Mouse (Mus musculus) thymus, postnatal 4 days (tissue): ENCODE data around the gene Nckap1.
"Not testable (repeated sequence)": the region's sequence is repeated elsewhere in the genome, so short reads cannot be mapped to it uniquely, and the experiment has no call there.

Source experiments
- DNase-seq: peaks from one replicate; pipeline ENCODE4 v3.0.0; 2021

The Nckap1 gene

DNA sequence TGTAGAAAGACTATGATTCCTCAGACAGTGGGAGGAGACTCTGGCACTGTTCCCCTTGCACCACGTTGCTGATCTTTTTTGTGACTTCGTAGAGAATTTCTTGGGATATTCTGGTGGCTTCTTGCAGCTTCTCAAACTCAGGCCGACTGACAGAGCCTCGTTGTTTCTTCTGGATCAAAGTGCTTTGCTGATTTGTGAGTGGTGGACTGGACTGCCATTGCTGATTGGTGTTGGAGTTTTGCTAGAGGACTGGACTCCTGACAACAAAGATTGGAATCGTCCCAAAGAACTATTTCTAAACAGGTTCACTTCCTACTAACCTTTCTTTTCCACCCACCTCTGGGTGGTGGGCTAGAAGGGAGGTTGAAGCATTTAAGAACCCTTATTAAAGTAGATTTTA, 21.5 kb downstream of the Nckap1 start:
- DNase-seq: no peak

DNA sequence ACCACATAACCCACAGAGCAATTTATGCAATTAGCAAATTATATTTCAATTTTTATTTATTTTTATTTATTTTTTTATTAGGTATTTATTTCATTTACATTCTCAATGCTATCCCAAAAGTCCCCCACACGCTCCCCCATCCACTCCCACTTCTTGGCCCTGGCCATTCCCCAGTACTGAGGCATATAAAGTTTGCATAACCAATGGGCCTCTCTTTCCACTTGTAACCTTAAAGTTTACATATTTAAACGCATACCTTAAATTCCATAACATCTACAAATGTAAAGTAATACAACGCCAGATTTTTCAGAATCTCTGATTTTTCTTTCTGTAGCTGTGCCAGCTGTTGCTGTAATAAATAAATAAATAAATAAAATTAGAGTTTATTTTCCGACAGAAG, 26.7 kb downstream of the Nckap1 start:
- DNase-seq: no peak

DNA sequence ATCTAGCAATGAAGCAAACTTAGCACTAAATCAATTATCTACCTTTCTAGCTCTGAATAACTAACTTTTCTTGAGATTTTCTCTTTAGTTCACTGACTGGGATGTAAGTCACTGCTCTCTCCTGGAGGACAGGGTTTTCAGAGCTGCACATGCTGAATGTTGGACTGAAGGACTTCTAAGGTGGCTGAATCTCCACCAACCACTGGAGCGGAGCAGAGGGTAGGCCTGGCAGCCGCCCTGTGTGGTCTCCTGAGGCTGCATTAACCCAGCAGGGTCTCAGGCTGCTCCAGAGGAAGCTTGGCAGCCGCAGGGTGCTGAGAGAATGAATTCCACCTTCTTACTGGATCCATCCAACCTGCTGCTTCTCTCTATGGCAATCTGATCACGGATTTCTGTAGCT, 31.5 kb downstream of the Nckap1 start:
- DNase-seq: no peak

DNA sequence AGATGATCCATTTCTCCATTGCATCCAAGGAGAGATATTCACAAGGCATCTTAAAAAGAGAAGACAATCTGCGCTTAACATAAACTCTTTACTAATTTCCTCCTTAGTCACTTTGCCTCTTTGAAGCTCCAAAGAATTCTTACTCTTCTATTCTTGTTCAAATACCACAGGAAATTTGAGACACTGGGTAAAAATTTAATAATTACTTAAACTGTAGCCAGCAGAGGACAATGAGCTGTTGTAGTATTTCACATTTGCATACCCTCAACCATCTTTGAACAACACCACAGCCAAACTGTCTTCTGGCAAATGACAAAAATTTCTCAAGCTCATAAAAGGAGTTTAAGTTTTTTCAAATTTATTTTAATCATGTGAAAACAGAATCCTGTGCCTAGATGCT, 33.3 kb downstream of the Nckap1 start:
- no peak for DNase-seq

DNA sequence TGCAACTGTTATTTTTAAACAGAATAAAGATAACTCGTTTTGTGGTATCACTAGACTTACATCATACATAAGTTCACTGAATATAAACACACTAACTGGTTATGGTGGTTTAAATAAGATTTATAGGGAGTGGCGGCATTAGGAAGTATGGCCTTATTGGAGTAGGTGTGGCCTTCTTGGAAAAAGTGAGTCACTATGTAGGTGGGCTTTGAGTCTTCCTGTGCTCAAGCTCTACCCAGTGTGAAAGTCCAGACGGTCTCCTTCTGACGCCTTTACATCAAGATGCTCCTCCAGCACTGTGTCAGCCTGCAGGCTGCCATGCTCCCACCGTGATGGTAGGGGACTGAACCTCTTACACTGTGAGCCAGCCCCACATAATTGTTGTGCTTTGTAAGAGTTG, 38.4 kb downstream of the Nckap1 start:
- DNase-seq: no peak

DNA sequence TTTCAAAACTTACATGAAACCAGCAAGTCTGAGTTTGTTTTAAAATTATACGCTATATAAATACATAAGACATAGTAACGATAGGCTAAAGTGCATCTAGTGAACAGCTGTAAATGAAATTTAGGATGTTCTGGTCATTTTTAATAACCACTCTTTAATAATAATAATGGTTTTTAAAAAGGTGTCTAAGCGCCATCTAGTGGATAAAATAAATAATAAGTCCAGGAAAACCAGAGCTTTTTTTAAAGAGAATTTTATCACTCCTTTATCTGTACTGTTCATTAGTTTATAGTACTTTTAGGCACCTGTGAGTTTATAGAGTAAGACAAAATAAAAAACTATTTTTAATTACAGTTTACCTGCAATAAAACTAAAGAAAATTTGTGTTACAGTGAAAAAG, 44.0 kb downstream of the Nckap1 start:
- no peak for DNase-seq

DNA sequence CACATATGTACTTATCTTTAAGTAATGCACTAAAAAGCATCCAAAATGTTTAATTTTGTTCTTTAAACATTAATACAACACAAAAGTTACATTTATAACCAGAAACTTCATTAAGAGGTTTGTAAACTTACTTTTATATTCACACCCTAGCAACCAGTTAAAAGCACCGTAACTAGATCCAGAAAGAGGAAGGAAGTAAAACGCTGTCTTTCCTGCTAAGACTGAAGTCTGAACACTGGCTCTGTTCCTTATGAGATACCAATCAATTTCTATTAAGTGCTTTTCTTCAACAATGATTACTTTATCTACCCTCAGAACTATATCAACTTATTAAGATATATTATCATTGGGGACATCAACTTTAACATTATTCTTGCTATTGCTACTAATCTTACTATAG, 44.6 kb downstream of the Nckap1 start:
- no peak for DNase-seq

DNA sequence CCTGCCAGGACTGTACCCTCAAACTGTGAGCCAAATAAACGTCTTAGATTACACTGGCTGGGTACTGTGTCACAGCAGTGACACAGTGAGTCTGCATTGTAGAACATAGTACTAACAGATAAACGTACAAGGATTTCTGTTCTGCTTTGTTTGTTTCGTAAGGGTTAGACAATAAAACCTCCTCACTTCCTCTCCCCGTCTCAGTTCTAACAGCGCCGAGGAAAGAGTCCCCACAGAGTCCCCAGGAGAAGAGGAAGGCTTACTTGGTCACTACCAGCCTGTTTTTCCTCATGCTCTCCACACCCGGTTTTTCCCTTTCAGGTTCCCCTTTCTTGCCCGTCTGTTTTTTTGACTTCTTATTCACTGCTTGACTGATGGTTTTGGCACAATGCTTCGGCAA, 56.9 kb downstream of the Nckap1 start:
- DNase-seq: no peak

DNA sequence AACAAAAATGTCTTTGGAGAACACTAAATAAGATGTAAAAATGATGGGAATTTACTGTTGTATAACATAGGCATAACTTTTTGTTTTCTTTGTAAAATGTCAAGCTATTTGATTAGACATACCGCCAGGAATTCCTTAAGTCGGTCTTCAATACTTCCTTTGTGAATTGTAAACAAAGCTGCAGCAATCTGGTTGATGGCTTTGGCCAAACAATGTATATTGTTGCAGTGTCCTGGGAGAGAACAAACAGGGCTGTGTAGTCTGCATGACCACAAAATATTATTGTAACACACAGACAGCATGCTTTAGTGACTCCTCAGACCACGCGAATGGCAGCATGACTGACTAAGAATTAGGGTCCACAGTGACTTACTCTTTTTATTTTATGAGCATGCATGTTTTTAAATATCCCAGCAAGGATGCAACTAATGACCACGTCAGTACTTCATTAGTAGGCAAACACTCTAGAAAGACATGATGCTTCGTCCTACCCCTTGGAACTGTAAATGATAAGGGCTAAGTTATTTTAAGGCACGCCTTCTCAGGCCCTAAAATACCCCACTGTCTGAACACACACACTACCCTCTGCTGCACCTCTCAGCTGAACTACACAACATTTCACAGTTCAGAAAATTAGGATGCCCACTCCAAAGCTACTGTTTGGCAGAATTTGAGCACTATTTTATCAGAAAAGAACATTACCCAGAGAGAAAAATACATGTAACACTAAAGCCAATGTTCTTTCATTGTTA, 75.0 kb downstream of the Nckap1 start:
- DNase-seq: no peak

DNA sequence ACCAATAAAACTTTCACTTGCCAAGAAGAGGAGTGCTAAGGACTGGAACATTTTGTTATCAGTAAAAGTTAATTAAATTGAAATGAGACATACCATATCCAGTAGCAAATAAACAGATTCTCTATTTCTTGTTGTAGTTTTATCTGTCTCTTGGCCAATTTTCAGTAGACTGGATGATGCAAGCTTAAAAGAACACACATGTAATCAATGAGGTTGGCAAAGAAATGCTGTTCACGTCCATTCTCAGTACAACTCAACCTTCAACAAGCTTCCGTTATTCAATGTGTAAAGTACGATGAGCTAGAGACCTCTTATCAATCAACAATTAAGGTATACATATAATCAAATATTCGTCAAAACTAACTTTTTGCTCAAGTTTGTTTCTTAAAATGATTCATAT, 79.0 kb downstream of the Nckap1 start:
- DNase-seq: no peak

DNA sequence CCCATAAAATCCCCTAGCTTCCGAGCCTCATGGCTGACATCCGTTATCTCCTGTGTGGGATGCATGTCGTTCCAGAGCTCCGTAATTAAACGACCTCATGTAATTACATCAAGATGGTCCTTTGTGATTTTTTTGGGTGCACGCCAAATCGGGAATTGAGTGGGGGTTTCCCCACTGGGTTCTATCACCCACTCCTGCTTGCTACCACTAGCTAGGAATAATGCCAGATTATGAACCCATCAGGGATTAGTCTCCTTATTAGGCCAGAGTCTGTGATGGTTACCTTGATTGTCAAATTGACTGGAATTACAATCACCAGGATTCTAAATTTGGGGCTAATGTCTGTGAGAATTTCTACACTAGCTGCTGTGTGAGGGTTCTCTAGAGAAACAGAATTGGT, 85.9 kb downstream of the Nckap1 start:
- DNase-seq: not testable (repeated sequence)

DNA sequence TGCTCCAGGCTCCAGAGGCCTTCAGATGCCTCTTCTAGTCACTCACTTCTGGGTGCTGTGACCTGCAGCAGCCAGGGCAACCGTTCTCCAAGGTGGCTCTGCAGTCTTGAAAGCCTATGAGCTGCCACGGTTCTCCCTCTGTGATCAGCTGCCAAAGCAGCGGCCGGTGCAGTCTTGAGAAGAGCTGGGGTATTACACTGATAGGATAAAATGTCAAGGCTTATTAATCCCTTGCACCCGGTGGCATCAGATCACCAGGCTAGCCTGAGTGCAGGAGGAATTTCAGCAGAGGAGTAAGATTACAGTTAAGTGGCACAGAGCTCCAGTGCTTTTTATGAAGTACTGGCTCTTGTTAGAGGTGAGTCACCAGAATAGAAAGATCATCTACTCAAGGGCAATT, 94.3 kb downstream of the Nckap1 start:
- no peak for DNase-seq

DNA sequence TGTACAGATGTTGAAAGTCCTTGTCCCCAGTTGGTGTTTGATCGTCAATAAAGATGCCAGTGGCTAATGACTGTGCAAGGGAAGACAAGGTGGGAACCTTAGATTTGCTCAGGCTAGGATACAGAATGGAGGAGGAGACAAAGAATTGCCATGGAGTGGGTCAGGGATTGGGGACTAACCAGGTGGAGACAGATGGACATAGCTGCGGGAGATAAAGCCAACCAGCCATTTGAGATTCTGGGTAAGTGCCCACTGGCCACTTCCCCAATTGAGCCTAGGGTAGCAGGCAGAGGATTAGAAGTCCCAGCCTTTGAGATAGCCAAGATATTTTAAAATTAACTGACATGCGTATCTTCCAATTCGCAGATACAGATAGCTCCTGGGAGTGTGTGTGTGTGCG, 96.2 kb downstream of the Nckap1 start:
- no peak for DNase-seq

DNA sequence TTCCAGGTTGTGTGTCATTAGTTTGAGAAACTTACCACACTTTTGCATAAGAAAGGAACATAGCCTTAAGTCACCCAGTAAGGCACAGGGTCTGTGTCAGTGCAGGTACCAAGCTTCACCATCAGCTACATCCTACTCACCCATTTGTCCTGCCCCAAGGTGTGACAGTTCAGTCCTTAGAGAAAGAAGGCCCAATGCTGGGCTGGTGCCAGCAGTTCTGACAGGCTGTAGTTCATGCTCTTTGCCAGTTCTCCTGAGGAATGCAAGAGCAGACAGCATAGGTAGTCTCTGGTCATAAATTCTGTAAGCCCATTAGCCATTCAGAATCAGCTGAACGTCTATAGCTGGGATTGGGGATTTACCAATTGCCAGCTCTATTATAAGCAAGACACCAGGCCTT, 105.3 kb downstream of the Nckap1 start:
- DNase-seq: no peak

DNA sequence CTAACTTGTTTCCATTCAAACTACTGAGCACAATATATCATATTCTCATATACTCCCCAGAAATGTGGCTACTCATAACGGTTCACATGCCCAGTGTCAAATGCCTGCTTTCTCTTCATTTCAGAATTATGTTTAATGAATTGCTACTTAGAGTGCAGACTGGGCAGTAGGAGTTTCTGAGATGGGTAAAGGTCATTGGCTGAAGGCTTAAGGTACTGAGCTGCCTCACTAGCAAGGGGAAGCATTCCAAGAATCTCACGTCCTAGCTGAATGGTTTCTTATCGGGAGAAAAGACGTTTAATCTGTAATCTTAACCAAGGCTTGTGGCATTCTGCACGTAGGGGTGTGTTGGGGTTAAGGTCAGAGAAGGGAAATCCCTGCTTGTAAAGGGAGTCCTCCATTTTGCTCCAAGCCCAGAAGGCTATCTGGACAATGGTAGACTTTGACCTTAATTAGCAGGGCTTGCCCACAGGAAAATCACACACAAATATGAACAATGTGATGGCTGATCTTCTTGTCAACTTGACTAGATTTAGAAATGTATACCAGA, 106.9 kb downstream of the Nckap1 start:
- no peak for DNase-seq

DNA sequence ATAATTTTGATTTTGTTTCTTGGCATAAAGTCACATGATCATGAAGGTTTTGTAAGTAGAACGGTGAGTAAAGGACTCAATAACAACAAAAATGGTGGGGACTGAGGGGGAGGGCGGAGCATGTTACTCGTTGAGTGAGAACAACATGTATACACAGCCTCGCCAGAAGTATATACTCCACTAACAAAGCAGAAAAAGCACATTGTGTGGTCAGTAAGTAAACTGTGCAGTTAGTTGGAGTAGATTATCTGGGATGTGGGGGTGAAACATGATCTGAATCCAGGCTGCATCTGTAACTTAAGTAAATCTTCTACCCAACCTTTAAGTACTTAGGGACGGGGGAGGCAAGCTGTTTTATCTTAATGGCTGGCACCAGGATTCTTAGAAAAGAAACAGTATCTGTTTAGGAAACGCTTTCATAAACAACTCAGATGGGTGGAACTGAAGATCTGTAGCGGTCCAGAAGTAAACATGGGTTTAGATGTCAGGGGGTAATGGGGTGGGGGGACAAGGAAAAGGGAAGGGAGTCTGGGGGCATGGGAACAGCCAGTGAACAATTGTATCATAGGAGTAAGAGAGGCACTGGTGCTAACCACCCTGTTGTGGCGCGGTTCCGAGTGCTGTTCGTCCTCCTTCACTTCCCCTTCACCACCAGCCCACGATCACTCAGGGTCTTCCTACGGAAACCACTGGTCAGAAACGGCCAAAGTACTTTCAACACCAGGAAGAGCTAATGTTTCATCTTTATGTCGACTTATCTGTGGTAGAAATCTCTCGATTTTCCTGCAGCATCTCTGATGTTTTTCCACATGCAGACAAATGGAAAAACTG, 115.0 kb downstream of the Nckap1 start:
- DNase-seq: no peak

DNA sequence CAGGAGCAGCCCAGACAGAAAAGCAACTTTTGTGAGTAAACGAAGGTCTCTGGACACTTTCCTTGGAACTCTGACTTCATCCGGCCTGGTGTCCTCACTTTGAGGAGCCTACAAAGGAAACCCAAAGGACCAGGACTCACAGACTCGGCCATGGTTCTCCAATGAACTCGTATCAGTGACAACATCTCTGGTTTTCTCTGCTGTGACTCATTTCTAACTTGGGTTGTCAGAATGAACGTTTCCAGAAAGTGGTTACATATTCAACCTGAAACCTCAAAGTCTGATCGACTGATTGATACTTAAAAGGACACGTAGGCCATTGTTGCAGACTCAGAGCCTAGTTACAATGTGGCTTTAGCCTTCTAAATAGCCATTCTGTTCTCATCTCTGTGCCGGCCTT, 119.4 kb downstream of the Nckap1 start:
- DNase-seq: no peak
